Mouse (Mus musculus): ENCODE data around the gene Lamtor2. TPM values are rescaled to one million over a fixed set of nuclear protein-coding genes. Genes with fewer than 3 reads are reported as not detected.

The Lamtor2 gene
- total and polyA plus RNA-seq, 3 experiments, result 125 to 188 TPM; not detected in 1

DNA sequence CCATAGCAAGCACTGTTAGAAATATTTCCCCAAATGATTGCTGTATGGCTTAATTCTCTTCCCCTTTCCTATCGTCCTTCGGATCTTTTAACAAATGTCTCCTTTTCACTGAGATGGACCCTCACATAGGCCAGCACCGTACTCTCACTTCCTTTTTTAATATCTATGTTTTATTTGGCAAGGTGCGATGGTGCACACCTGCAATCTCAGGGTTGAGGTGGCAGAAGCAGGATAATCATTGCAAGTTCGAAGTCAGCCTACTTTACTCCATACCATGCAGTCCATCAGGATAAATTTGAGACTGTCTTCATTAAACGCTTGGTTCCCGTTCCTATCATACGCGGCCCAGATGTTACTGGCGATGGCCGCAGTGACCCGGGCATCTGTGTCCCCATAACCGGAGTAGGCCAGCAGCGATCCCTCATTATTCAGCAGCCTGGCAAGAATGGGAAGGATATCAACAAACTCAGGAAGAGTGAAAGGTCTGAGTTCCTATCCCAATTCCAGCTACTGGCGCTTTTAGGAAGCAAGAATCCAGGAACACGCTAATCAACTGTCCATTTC is 710 bp downstream of the Lamtor2 start:
- Histone ChIP-seq H3K9ac (ENCODE audit: control insufficient read depth, low read depth, low read length, poor library complexity, severe bottlenecking) (peak overlapping the region; percentile 83), H3K4me1 (ENCODE audit: control insufficient read depth in 1 of 2, insufficient read depth in 2 of 2, low read length in 2 of 2) (peaks cover 4 to 6% of the 10 kb centered on the region in 2 experiments), H3K9me3 (replicated peaks; ENCODE audit: insufficient read depth, low read length) (no peaks in the 10 kb centered on the region), H3K36me3 (ENCODE audit: control insufficient read depth in 1 of 2, insufficient read depth in 2 of 2, low read length in 2 of 2) (peaks cover 0 to 9% of the 10 kb centered on the region in 2 experiments; a peak in 3 of 4 replicates), H3K27me3 (ENCODE audit: control insufficient read depth in 1 of 2, insufficient read depth in 2 of 2, low read length in 2 of 2) (no peaks in the 10 kb centered on the region), H3K79me2 (ENCODE audit: control insufficient read depth, insufficient read depth, low read length, poor library complexity) (peaks cover 24% of the 10 kb centered on the region), H3K4me3 (ENCODE audit: control insufficient read depth in 1 of 2, insufficient read depth in 1 of 2, low read depth in 2 of 2, low read length in 2 of 2) (peak overlapping the region; percentile 53 to 82), H3K27ac (ENCODE audit: control insufficient read depth, low read depth, low read length) (peak overlapping the region; percentile 69)
- TF ChIP-seq ZNF384 (IDR thresholded peaks at IDR 0.05; ENCODE audit: low read depth, low read length) (no peak), GATA1 (IDR thresholded peaks at IDR 0.05; ENCODE audit: low read depth, low read length) (peak; percentile 65), RCOR1 (IDR thresholded peaks at IDR 0.05; ENCODE audit: low read depth, low read length) (peak; percentile 75), TAL1 (IDR thresholded peaks at IDR 0.05; ENCODE audit: low read length) (peak; percentile 28), TCF12 (IDR thresholded peaks at IDR 0.05; ENCODE audit: low read depth, low read length) (0 out of 2 replicates have a peak, but pooled peaks have one; percentile 28), USF1 (IDR thresholded peaks at IDR 0.05; ENCODE audit: low read depth, low read length) (no peak), EP300 (IDR thresholded peaks at IDR 0.05; ENCODE audit: low read depth in 1 of 2, low read length in 2 of 2) (peak in 1 of 2 experiments; percentile 22; a peak in 1 of 4 replicates), SMC3 (IDR thresholded peaks at IDR 0.05; ENCODE audit: low read depth, low read length) (no peak)
- peak; percentile 69 for DNase-seq (ENCODE audit: low read depth, low spot score)

DNA sequence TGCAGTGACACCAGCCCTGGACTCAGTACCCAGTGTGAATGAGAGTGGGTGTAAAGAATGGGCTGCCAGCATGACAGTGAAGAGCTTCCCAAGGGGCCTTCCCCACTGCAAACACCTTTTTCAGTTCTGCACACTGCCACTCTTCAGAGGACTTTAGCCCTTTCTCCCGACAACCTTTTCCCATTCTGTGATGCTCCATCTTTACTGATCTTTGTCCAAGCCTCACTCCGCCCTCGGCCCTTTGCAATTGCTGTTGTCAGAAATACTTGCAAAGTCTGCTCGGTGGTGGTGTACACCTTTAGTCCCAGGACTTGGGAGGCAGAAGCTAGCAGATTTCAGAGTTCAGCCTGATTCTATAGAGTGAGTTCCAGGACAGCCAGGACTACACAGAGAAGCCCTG is 1.3 kb downstream of the Lamtor2 start:
- Histone ChIP-seq H3K9me3 (replicated peaks; ENCODE audit: insufficient read depth, low read length) (no peaks in the 10 kb centered on the region), H3K4me3 (ENCODE audit: control insufficient read depth in 1 of 2, insufficient read depth in 1 of 2, low read depth in 2 of 2, low read length in 2 of 2) (peak overlapping the region; percentile 53 to 82), H3K36me3 (ENCODE audit: control insufficient read depth in 1 of 2, insufficient read depth in 2 of 2, low read length in 2 of 2) (peaks cover 0 to 11% of the 10 kb centered on the region in 2 experiments; a peak in 2 of 4 replicates), H3K9ac (ENCODE audit: control insufficient read depth, low read depth, low read length, poor library complexity, severe bottlenecking) (peak overlapping the region; percentile 83), H3K27me3 (ENCODE audit: control insufficient read depth in 1 of 2, insufficient read depth in 2 of 2, low read length in 2 of 2) (no peaks in the 10 kb centered on the region), H3K27ac (ENCODE audit: control insufficient read depth, low read depth, low read length) (peak overlapping the region; percentile 2; the same call in 1 of the 2 replicates), H3K79me2 (ENCODE audit: control insufficient read depth, insufficient read depth, low read length, poor library complexity) (peaks cover 24% of the 10 kb centered on the region), H3K4me1 (ENCODE audit: control insufficient read depth in 1 of 2, insufficient read depth in 2 of 2, low read length in 2 of 2) (peaks cover 10 to 12% of the 10 kb centered on the region in 2 experiments)
- no peak for DNase-seq (ENCODE audit: low read depth, low spot score)
- TF ChIP-seq ZMIZ1 (IDR thresholded peaks at IDR 0.05; ENCODE audit: low read depth, low read length), result no peak
- TF ChIP-seq GATA1 (IDR thresholded peaks at IDR 0.05; ENCODE audit: low read depth, low read length), result no peak
- no peak for TF ChIP-seq MEF2A (IDR thresholded peaks at IDR 0.05; ENCODE audit: extremely low read depth, insufficient replicate concordance, low read depth, low read length, poor library complexity, severe bottlenecking)
- no peak for TF ChIP-seq E2F4 (IDR thresholded peaks at IDR 0.05; ENCODE audit: borderline replicate concordance, low read depth, low read length)
- TF ChIP-seq MAX (IDR thresholded peaks at IDR 0.05; ENCODE audit: low read length), result no peak
- no peak for TF ChIP-seq TAL1 (IDR thresholded peaks at IDR 0.05; ENCODE audit: low read length)
- TF ChIP-seq ZKSCAN1 (IDR thresholded peaks at IDR 0.05; ENCODE audit: low read depth, low read length), result no peak
- TF ChIP-seq GABPA (IDR thresholded peaks at IDR 0.05; ENCODE audit: low read depth, low read length), result no peak
- no peak for TF ChIP-seq USF2 (IDR thresholded peaks at IDR 0.05; ENCODE audit: borderline replicate concordance in 1 of 2, insufficient read depth in 1 of 2, low read depth in 1 of 2, low read length in 2 of 2)
- TF ChIP-seq ETS1 (IDR thresholded peaks at IDR 0.05; ENCODE audit: low read depth, low read length), result no peak

Data from MEL (cell line).